Mouse (Mus musculus) forebrain, postnatal 0 days (tissue): Measurements from ENCODE around the gene Txndc12. TPM values are rescaled to one million over a fixed set of nuclear protein-coding genes. Genes with fewer than 3 reads are reported as not detected.
A peak's percentile ranks its signal among the peaks of the same experiment; 100 is the strongest.

Experiments
- ATAC-seq: fragments of 200-750 bp; cut with Nextera tagmentation; 2 replicates; pipeline ENCODE4 v1.8.0; 2017; ENCODE audit warnings: mild to moderate bottlenecking, moderate library complexity
- DNase-seq: peaks from one replicate; pipeline ENCODE4 v3.0.0-alpha.2; 2015
- H3K27ac ChIP-seq: fragments of 300-500 bp; sonication (generic); 2 replicates; pipeline ENCODE4 v1.5.1; 2014; ENCODE audit warnings: low read depth, mild to moderate bottlenecking, antibody characterized with exemption, low read length, moderate library complexity, mixed read lengths
- H3K27me3 ChIP-seq: fragments of 300-500 bp; sonication (generic); 2 replicates; pipeline ENCODE4 v1.6.1; 2014; ENCODE audit warnings: mild to moderate bottlenecking, low read length, mixed read lengths; ENCODE audit not compliant: insufficient read depth
- H3K36me3 ChIP-seq: fragments of 300-500 bp; sonication (generic); 2 replicates; pipeline ENCODE4 v1.6.1; 2014; ENCODE audit warnings: mild to moderate bottlenecking, moderate library complexity; ENCODE audit not compliant: insufficient read depth
- H3K4me1 ChIP-seq: fragments of 300-500 bp; sonication (generic); 2 replicates; pipeline ENCODE4 v1.6.1; 2014; ENCODE audit warnings: antibody characterized with exemption; ENCODE audit not compliant: insufficient read depth
- H3K4me2 ChIP-seq: fragments of 300-500 bp; sonication (generic); 2 replicates; pipeline ENCODE4 v1.6.1; 2014; ENCODE audit warnings: low read depth, mild to moderate bottlenecking, moderate library complexity
- H3K4me3 ChIP-seq: fragments of 300-500 bp; sonication (generic); 2 replicates; pipeline ENCODE4 v1.5.1; 2014; ENCODE audit warnings: low read depth, low read length, mixed read lengths
- H3K9ac ChIP-seq: fragments of 300-500 bp; sonication (generic); 2 replicates; pipeline ENCODE4 v1.6.1; 2014; ENCODE audit warnings: mild to moderate bottlenecking
- H3K9me3 ChIP-seq: fragments of 300-500 bp; sonication (generic); 2 replicates; pipeline ENCODE4 v1.6.1; 2016; ENCODE audit warnings: low read length
- CTCF ChIP-seq: sonication (generic); IDR thresholded peaks from 2 replicates; pipeline ENCODE4 v1.5.1; 2016; ENCODE audit warnings: antibody characterized with exemption, control low read depth, low read depth
- WGBS: fragments of 180-500 bp; shearing (Covaris S2); extraction: QIAGEN DNeasy Blood & Tissue Kit; methylation state at CpG from one replicate; pipeline ENCODE4 v1.1.7; 2014; 5-methylcytosine and 5-hydroxymethylcytosine counted together
- polyA plus RNA-seq: library from polyadenylated mRNA; unstranded; fragments of >200 nt; fragmentation: Nextera tagmentation; extraction: Ambion mirVana; gene quantifications from 2 replicates; pipeline ENCODE4 v1.2.1, GENCODE M21; 2015
- total RNA-seq: library from RNA; depleted of rRNA; stranded (reverse); fragments of >200 nt; gene quantifications from 2 replicates; pipeline ENCODE4 v1.2.3, GENCODE M21; 2014

Txndc12 gene
- total and polyA plus RNA-seq, 2 experiments from 2014 or later: 54.0 to 65.1 TPM

GRCm38 (mm10) chr4:108845824-108846569 is 11.6 kb downstream of the Txndc12 start:
- H3K36me3 ChIP-seq: no peaks in the 10 kb centered on the region
- ATAC-seq: no peak
- WGBS: 89% methylated on average over 5 of the region's 5 CpGs

GRCm38 (mm10) chr4:108847715-108848504 is 13.5 kb downstream of the Txndc12 start, which contains the start of gene Kti12:
Gene Kti12, plus strand, starts transcription at chr4:108847785.
- H3K27ac ChIP-seq: peak within 1 kb of the TSS; percentile 85
- peak within 1 kb of the TSS; percentile 59 for H3K4me3 ChIP-seq
- 1% methylated on average over 77 of the region's 77 CpGs for WGBS
- H3K4me2 ChIP-seq: peak within 1 kb of the TSS; percentile 94
- ATAC-seq (peak; percentile 97), DNase-seq (peak; percentile 88)
- no peak for TF ChIP-seq CTCF
- H3K4me1 ChIP-seq: peaks cover 16% of the 10 kb centered on the region
- no peaks in the 10 kb centered on the region for H3K27me3 ChIP-seq
- no peaks in the 10 kb centered on the region for H3K36me3 ChIP-seq
- H3K9me3 ChIP-seq: no peaks in the 10 kb centered on the region
- peak within 1 kb of the TSS; percentile 61 for H3K9ac ChIP-seq

More at GRCm38 (mm10) chr4:108845824-108846569, 11.6 kb downstream of the Txndc12 start:
- H3K9ac ChIP-seq: no peak overlapping the region
- H3K9me3 ChIP-seq: no peaks in the 10 kb centered on the region
- H3K27ac ChIP-seq: no peak overlapping the region
- H3K4me1 ChIP-seq: peaks cover 16% of the 10 kb centered on the region
- no peak overlapping the region for H3K4me3 ChIP-seq
- H3K4me2 ChIP-seq: no peak overlapping the region
- TF ChIP-seq CTCF: no peak
- no peak for DNase-seq
- no peaks in the 10 kb centered on the region for H3K27me3 ChIP-seq

GRCm38 (mm10) chr4:108848505-108848848 is 14.1 kb downstream of the Txndc12 start, which contains the start of gene A730015C16Rik:
Gene A730015C16Rik, minus strand, starts transcription at chr4:108848619.
- ATAC-seq: peak; percentile 16; the same call in 1 of the 2 replicates
- peak within 1 kb of the TSS; percentile 61 for H3K9ac ChIP-seq

GRCm38 (mm10) chr4:108866806-108867205 is 32.4 kb downstream of the Txndc12 start:
- H3K27me3 ChIP-seq: no peaks in the 10 kb centered on the region
- no peaks in the 10 kb centered on the region for H3K4me1 ChIP-seq
- no peak for DNase-seq
- H3K36me3 ChIP-seq: peaks cover 26% of the 10 kb centered on the region
- no peak for TF ChIP-seq CTCF
- H3K4me3 ChIP-seq: no peak overlapping the region
- no peak overlapping the region for H3K27ac ChIP-seq
- 84% methylated on average over 7 of the region's 7 CpGs for WGBS
- no peak overlapping the region for H3K4me2 ChIP-seq
- H3K9me3 ChIP-seq: no peaks in the 10 kb centered on the region
- ATAC-seq: no peak
- no peak overlapping the region for H3K9ac ChIP-seq

More at GRCm38 (mm10) chr4:108848505-108848848, 14.1 kb downstream of the Txndc12 start, which contains the start of gene A730015C16Rik:
- TF ChIP-seq CTCF: no peak
- Histone ChIP-seq H3K4me1 (peaks cover 16% of the 10 kb centered on the region), H3K4me3 (peak within 1 kb of the TSS; percentile 59), H3K36me3 (no peaks in the 10 kb centered on the region), H3K9me3 (no peaks in the 10 kb centered on the region), H3K27ac (peak within 1 kb of the TSS; percentile 85), H3K4me2 (peak within 1 kb of the TSS; percentile 94), H3K27me3 (no peaks in the 10 kb centered on the region)
- peak; percentile 14 for DNase-seq
- 14% methylated on average over 20 of the region's 20 CpGs for WGBS

- Histone ChIP-seq H3K27me3 (no peaks in the 10 kb centered on the region), H3K9ac (no peak overlapping the region), H3K9me3 (no peaks in the 10 kb centered on the region), H3K4me1 (no peaks in the 10 kb centered on the region), H3K36me3 (no peaks in the 10 kb centered on the region), H3K4me3 (no peak overlapping the region), H3K4me2 (no peak overlapping the region), H3K27ac (no peak overlapping the region)
- WGBS: 35% methylated on average over 10 of the region's 10 CpGs
- TF ChIP-seq CTCF: peak; percentile 99
- DNase-seq (peak; percentile 94), ATAC-seq (peak; percentile 93)
These were observed 35.5 kb downstream of the Txndc12 start for GRCm38 (mm10) chr4:108869730-108870374.

GRCm38 (mm10) chr4:108873746-108874145 is 39.3 kb downstream of the Txndc12 start:
- ATAC-seq (no peak), DNase-seq (no peak)
- no peak overlapping the region for H3K27ac ChIP-seq
- no peaks in the 10 kb centered on the region for H3K9me3 ChIP-seq
- WGBS: 88% methylated on average over 5 of the region's 5 CpGs
- H3K36me3 ChIP-seq: no peaks in the 10 kb centered on the region
- no peaks in the 10 kb centered on the region for H3K4me1 ChIP-seq
- no peak overlapping the region for H3K4me2 ChIP-seq
- no peaks in the 10 kb centered on the region for H3K27me3 ChIP-seq
- H3K4me3 ChIP-seq: no peak overlapping the region
- TF ChIP-seq CTCF: no peak
- no peak overlapping the region for H3K9ac ChIP-seq
